Mouse (Mus musculus) ES-Bruce4 (cell line): ENCODE results near the gene Cops6. TPM values are rescaled to one million over a fixed set of nuclear protein-coding genes. Genes with fewer than 3 reads are reported as not detected.

Source experiments
- H3K27ac ChIP-seq: 2 replicates; pipeline ENCODE4 v1.5.1; 2012; ENCODE audit warnings: low read length, inconsistent platforms; ENCODE audit not compliant: insufficient read depth
- H3K27me3 ChIP-seq: 2 replicates; pipeline ENCODE4 v1.6.1; 2012; ENCODE audit warnings: mild to moderate bottlenecking, low read length, inconsistent platforms; ENCODE audit not compliant: control insufficient read depth, poor library complexity, insufficient read depth, severe bottlenecking
- H3K36me3 ChIP-seq: 2 replicates; pipeline ENCODE4 v1.6.1; 2012; ENCODE audit warnings: inconsistent platforms, mild to moderate bottlenecking, low read length, moderate library complexity; ENCODE audit not compliant: control insufficient read depth, poor library complexity, insufficient read depth, severe bottlenecking
- H3K4me1 ChIP-seq: one replicate; pipeline ENCODE4 v1.8.1; 2011; ENCODE audit warnings: low read length; ENCODE audit not compliant: control insufficient read depth, insufficient read depth
- H3K4me3 ChIP-seq: 2 replicates; pipeline ENCODE4 v1.5.1; 2011; ENCODE audit warnings: low read depth, mild to moderate bottlenecking, low read length
- H3K9ac ChIP-seq: 2 replicates; pipeline ENCODE4 v1.6.1; 2012; ENCODE audit warnings: low read depth, mild to moderate bottlenecking, inconsistent platforms; ENCODE audit not compliant: poor library complexity, severe bottlenecking
- H3K9me3 ChIP-seq: replicated peaks from 2 replicates; pipeline ENCODE4 v1.6.1; 2012; ENCODE audit warnings: mild to moderate bottlenecking, low read length, inconsistent platforms; ENCODE audit not compliant: control insufficient read depth, poor library complexity, insufficient read depth, severe bottlenecking
- CTCF ChIP-seq: IDR thresholded peaks from one replicate; pipeline ENCODE4 v1.8.1; 2011; ENCODE audit warnings: low read depth, low read length
- EP300 ChIP-seq: IDR thresholded peaks from 2 replicates; pipeline ENCODE4 v1.6.1; 2011; ENCODE audit warnings: low read depth, low read length; ENCODE audit not compliant: insufficient read depth
- POLR2A ChIP-seq: IDR thresholded peaks from one replicate; pipeline ENCODE4 v1.8.1; 2011; ENCODE audit warnings: low read length; ENCODE audit not compliant: insufficient read depth
- polyA plus RNA-seq: library from polyadenylated mRNA; stranded (reverse); fragments of >200 nt; gene quantifications from 2 replicates; pipeline ENCODE4 v1.2.4, GENCODE M21; 2011; ENCODE audit warnings: low read depth; ENCODE audit not compliant: missing spikeins, insufficient read depth, insufficient read length

Gene Cops6
- polyA plus RNA-seq, 1 experiment, result 122 TPM

DNA sequence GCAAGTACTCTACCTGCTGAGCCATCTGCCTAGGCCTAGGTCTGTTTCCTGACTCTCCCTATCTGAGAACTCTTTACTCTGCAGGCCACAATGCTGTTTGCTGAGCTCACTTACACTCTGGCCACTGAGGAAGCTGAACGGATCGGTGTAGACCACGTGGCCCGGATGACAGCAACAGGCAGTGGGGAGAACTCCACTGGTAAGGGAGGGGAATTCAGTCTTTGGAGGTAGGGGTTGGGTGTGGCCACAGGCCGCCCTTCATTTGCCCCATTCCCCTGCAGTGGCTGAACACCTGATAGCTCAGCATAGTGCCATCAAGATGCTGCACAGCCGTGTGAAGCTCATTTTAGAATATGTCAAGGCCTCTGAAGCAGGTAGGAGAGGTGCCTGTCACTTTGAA, 2.2 kb downstream of the Cops6 start:
- H3K27me3 ChIP-seq, result no peaks in the 10 kb centered on the region
- H3K36me3 ChIP-seq, result peaks cover 51% of the 10 kb centered on the region
- H3K4me1 ChIP-seq, result no peaks in the 10 kb centered on the region
- H3K4me3 ChIP-seq, result no peak overlapping the region
- no peak overlapping the region for H3K9ac ChIP-seq
- H3K9me3 ChIP-seq, result no peaks in the 10 kb centered on the region
- no peak for TF ChIP-seq POLR2A
- TF ChIP-seq CTCF, result no peak
- TF ChIP-seq EP300, result 0 out of 2 replicates have a peak, but pooled peaks have one; percentile 4
- H3K27ac ChIP-seq, result peak overlapping the region; percentile 64

- H3K4me3 ChIP-seq, result no peak overlapping the region
- H3K4me1 ChIP-seq, result peaks cover 2% of the 10 kb centered on the region
- peaks cover 56% of the 10 kb centered on the region for H3K36me3 ChIP-seq
- TF ChIP-seq POLR2A, result no peak
- TF ChIP-seq EP300, result no peak
- H3K27me3 ChIP-seq, result no peaks in the 10 kb centered on the region
- peak overlapping the region; percentile 64 for H3K27ac ChIP-seq
- H3K9ac ChIP-seq, result no peak overlapping the region
- no peaks in the 10 kb centered on the region for H3K9me3 ChIP-seq
Measured at GRCm38 (mm10) chr5:138163610-138164009, 2.7 kb downstream of the Cops6 start.

DNA sequence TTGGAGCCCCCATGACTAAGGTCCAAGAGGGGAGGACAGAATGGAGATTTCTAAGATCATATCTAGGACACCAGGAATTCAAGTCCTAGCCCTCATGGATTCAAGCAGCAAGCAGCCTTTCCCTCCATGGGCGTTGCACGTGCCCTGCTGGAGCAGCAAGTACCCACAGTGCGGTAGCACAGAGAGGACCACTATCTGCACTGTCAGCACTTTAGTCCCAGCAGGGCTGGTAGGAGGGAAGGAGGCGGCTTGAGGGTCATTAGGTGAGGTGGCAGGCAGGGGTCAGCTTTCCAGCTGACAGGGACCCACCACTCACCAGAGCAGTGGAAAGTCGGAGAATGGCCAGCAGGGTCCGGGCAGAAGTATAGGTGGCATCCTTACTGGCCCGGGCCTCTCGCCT, 4.7 kb downstream of the Cops6 start:
- Histone ChIP-seq H3K9me3 (no peaks in the 10 kb centered on the region), H3K4me1 (peaks cover 2% of the 10 kb centered on the region), H3K9ac (no peak overlapping the region), H3K36me3 (peaks cover 71% of the 10 kb centered on the region), H3K27me3 (no peaks in the 10 kb centered on the region), H3K4me3 (no peak overlapping the region), H3K27ac (peak overlapping the region; percentile 64)
- TF ChIP-seq CTCF, result no peak
- TF ChIP-seq EP300, result no peak
- TF ChIP-seq POLR2A, result no peak

DNA sequence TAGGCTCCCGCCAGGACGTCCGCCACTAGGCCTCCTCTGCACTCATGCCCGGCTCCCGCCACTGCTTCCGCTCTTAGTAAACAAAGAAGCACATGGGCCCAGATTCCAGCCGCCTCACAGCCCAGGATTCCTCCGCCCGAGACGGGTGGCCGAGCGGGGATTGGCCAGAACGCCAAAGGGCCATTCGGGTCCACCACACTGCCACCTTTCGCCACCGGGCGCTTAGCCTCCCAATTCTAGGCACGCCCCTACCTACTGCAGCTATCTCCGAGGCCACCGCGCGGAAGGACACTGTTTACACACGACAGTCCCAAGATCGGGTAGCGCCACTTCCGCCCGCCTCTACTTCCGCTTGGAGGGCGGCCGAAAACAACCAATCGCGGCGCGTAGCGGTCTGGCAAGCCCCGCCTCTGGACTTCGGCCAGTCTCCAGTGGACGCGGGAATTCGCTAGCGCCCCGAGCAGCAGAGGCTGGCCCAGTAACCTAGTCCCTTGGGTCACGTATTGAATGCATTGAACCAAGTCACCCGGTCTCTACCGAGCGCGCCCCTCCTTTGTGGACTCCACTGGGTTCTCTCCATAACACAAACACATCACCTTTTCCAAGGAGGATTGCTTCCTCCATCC, 10.2 kb downstream of the Cops6 start:
- H3K27me3 ChIP-seq, result no peaks in the 10 kb centered on the region
- no peaks in the 10 kb centered on the region for H3K9me3 ChIP-seq
- peak overlapping the region; percentile 94 for H3K4me3 ChIP-seq
- H3K9ac ChIP-seq, result peak overlapping the region; percentile 94
- peaks cover 41% of the 10 kb centered on the region for H3K36me3 ChIP-seq
- H3K27ac ChIP-seq, result peak overlapping the region; percentile 77
- peaks cover 2% of the 10 kb centered on the region for H3K4me1 ChIP-seq
- TF ChIP-seq CTCF (no peak), POLR2A (no peak), EP300 (peak; percentile 20; the same call in 1 of the 2 replicates)

- Histone ChIP-seq H3K4me1 (peaks cover 2% of the 10 kb centered on the region), H3K4me3 (peak within 1 kb of the TSS; percentile 94), H3K9me3 (no peaks in the 10 kb centered on the region), H3K36me3 (peaks cover 32% of the 10 kb centered on the region), H3K27me3 (no peaks in the 10 kb centered on the region), H3K9ac (peak within 1 kb of the TSS; percentile 94), H3K27ac (peak within 1 kb of the TSS; percentile 77)
- TF ChIP-seq EP300 (no peak), POLR2A (peak; percentile 71), CTCF (no peak)
Measured at GRCm38 (mm10) chr5:138171695-138172491, 11.0 kb downstream of the Cops6 start, which contains the start of the genes Ap4m1 and Mcm7. Ap4m1 (plus strand) TSS chr5:138172002. Mcm7 (minus strand) TSS chr5:138172422.

GRCm38 (mm10) chr5:138173217-138173616, 12.3 kb downstream of the Cops6 start:
- no peaks in the 10 kb centered on the region for H3K27me3 ChIP-seq
- H3K9me3 ChIP-seq, result no peaks in the 10 kb centered on the region
- H3K4me1 ChIP-seq, result peaks cover 1% of the 10 kb centered on the region
- H3K36me3 ChIP-seq, result peaks cover 25% of the 10 kb centered on the region
- TF ChIP-seq POLR2A (no peak), EP300 (no peak), CTCF (no peak)
- 0 out of 2 replicates have a peak overlapping the region, but pooled peaks have one; percentile 94 for H3K9ac ChIP-seq
- no peak overlapping the region for H3K4me3 ChIP-seq
- no peak overlapping the region for H3K27ac ChIP-seq
